Mouse (Mus musculus): Measurements from ENCODE around the gene Olfr640. TPM values are rescaled to one million over a fixed set of nuclear protein-coding genes. Genes with fewer than 3 reads are reported as not detected.

The Olfr640 gene
- polyA plus RNA-seq, 1 experiment from 2014 or later = not detected

- ATAC-seq = no peak
- H3K4me2 ChIP-seq (ENCODE audit: low read depth, low read length) = no peak within 1 kb of the TSS
- H3K9ac ChIP-seq (ENCODE audit: low read depth, low read length) = no peak within 1 kb of the TSS
- H3K27ac ChIP-seq (ENCODE audit: low read length) = no peak within 1 kb of the TSS
- no peaks in the 10 kb centered on the region for H3K27me3 ChIP-seq (replicated peaks; ENCODE audit: control insufficient read depth, insufficient read depth, low read length)
- no peaks in the 10 kb centered on the region for H3K9me3 ChIP-seq (ENCODE audit: control insufficient read depth, low read length)
- H3K4me3 ChIP-seq (ENCODE audit: low read length) = no peak within 1 kb of the TSS
- no peaks in the 10 kb centered on the region for H3K36me3 ChIP-seq (ENCODE audit: control insufficient read depth, insufficient read depth, low read length)
- H3K4me1 ChIP-seq (ENCODE audit: control insufficient read depth, insufficient read depth, low read length) = no peaks in the 10 kb centered on the region
These were observed 8.2 kb downstream of the Olfr640 start, which contains the start of gene Olfr639 for GRCm38 (mm10) chr7:104017203-104017602. TSS of gene Olfr639 (minus strand) at chr7:104017303.

- Histone ChIP-seq H3K27me3 (replicated peaks; ENCODE audit: control insufficient read depth, insufficient read depth, low read length) (no peaks in the 10 kb centered on the region), H3K9me3 (ENCODE audit: control insufficient read depth, low read length) (no peaks in the 10 kb centered on the region), H3K4me3 (ENCODE audit: low read length) (no peak overlapping the region), H3K36me3 (ENCODE audit: control insufficient read depth, insufficient read depth, low read length) (no peaks in the 10 kb centered on the region), H3K4me2 (ENCODE audit: low read depth, low read length) (no peak overlapping the region), H3K4me1 (ENCODE audit: control insufficient read depth, insufficient read depth, low read length) (no peaks in the 10 kb centered on the region), H3K9ac (ENCODE audit: low read depth, low read length) (no peak overlapping the region), H3K27ac (ENCODE audit: low read length) (no peak overlapping the region)
- ATAC-seq = no peak
These were observed 26.2 kb downstream of the Olfr640 start for GRCm38 (mm10) chr7:103999124-103999523.

- Histone ChIP-seq H3K9me3 (ENCODE audit: control insufficient read depth, low read length) (no peaks in the 10 kb centered on the region), H3K4me3 (ENCODE audit: low read length) (no peak within 1 kb of the TSS), H3K27me3 (replicated peaks; ENCODE audit: control insufficient read depth, insufficient read depth, low read length) (no peaks in the 10 kb centered on the region), H3K4me2 (ENCODE audit: low read depth, low read length) (no peak within 1 kb of the TSS), H3K4me1 (ENCODE audit: control insufficient read depth, insufficient read depth, low read length) (no peaks in the 10 kb centered on the region), H3K9ac (ENCODE audit: low read depth, low read length) (no peak within 1 kb of the TSS), H3K36me3 (ENCODE audit: control insufficient read depth, insufficient read depth, low read length) (no peaks in the 10 kb centered on the region), H3K27ac (ENCODE audit: low read length) (no peak within 1 kb of the TSS)
- ATAC-seq = no peak
These were observed 26.9 kb downstream of the Olfr640 start, which contains the start of gene Olfr638 for GRCm38 (mm10) chr7:103998446-103998845. TSS of gene Olfr638 (plus strand) at chr7:103998746.

- 52% methylated on average over 1 of the region's 1 CpGs for WGBS
- Histone ChIP-seq H3K36me3 (ENCODE audit: control insufficient read depth, insufficient read depth, low read length) (no peaks in the 10 kb centered on the region), H3K4me2 (ENCODE audit: low read depth, low read length) (no peak overlapping the region), H3K27ac (ENCODE audit: low read length) (no peak overlapping the region), H3K9me3 (ENCODE audit: control insufficient read depth, low read length) (no peaks in the 10 kb centered on the region), H3K4me3 (ENCODE audit: low read length) (no peak overlapping the region), H3K9ac (ENCODE audit: low read depth, low read length) (no peak overlapping the region), H3K27me3 (replicated peaks; ENCODE audit: control insufficient read depth, insufficient read depth, low read length) (no peaks in the 10 kb centered on the region), H3K4me1 (ENCODE audit: control insufficient read depth, insufficient read depth, low read length) (no peaks in the 10 kb centered on the region)
- no peak for ATAC-seq
These were observed 53.6 kb downstream of the Olfr640 start for GRCm38 (mm10) chr7:103971782-103972181.

- Histone ChIP-seq H3K27me3 (replicated peaks; ENCODE audit: control insufficient read depth, insufficient read depth, low read length) (no peaks in the 10 kb centered on the region), H3K27ac (ENCODE audit: low read length) (no peak within 1 kb of the TSS), H3K36me3 (ENCODE audit: control insufficient read depth, insufficient read depth, low read length) (no peaks in the 10 kb centered on the region), H3K9ac (ENCODE audit: low read depth, low read length) (no peak within 1 kb of the TSS), H3K4me1 (ENCODE audit: control insufficient read depth, insufficient read depth, low read length) (no peaks in the 10 kb centered on the region), H3K4me3 (ENCODE audit: low read length) (no peak within 1 kb of the TSS), H3K4me2 (ENCODE audit: low read depth, low read length) (no peak within 1 kb of the TSS), H3K9me3 (ENCODE audit: control insufficient read depth, low read length) (no peaks in the 10 kb centered on the region)
- 69% methylated on average over 1 of the region's 1 CpGs for WGBS
- no peak for ATAC-seq
These were observed 54.5 kb downstream of the Olfr640 start, which contains the start of gene Olfr635 for GRCm38 (mm10) chr7:103970852-103971251. TSS of gene Olfr635 (plus strand) at chr7:103971152.

Other genes starting within 250 kb of the Olfr640 start
- gene Olfr68, start 245.9 kb downstream of the Olfr640 start, polyA plus RNA-seq (2015; fragmentation: Nextera tagmentation; extraction: Ambion mirVana) = not detected in 2 replicates
- not detected in 2 replicates for gene Olfr67, start 233.8 kb downstream of the Olfr640 start, polyA plus RNA-seq (2015; fragmentation: Nextera tagmentation; extraction: Ambion mirVana)
- gene Hbb-bt, start 211.6 kb downstream of the Olfr640 start, polyA plus RNA-seq (2015; fragmentation: Nextera tagmentation; extraction: Ambion mirVana) = 1,955 and 2,476 TPM in 2 replicates
- 6,207 and 7,496 TPM in 2 replicates for gene Hbb-bs, start 197.5 kb downstream of the Olfr640 start, polyA plus RNA-seq (2015; fragmentation: Nextera tagmentation; extraction: Ambion mirVana)
- not detected in 2 replicates for gene Hbb-bh2, start 185.1 kb downstream of the Olfr640 start, polyA plus RNA-seq (2015; fragmentation: Nextera tagmentation; extraction: Ambion mirVana)
- 0.64 and 1.2 TPM in 2 replicates for gene Hbb-bh1, start 182.4 kb downstream of the Olfr640 start, polyA plus RNA-seq (2015; fragmentation: Nextera tagmentation; extraction: Ambion mirVana)
- gene Hbb-y, start 172.4 kb downstream of the Olfr640 start, polyA plus RNA-seq (2015; fragmentation: Nextera tagmentation; extraction: Ambion mirVana) = 30.0 and 42.2 TPM in 2 replicates
- gene Olfr66, start 139.3 kb downstream of the Olfr640 start, polyA plus RNA-seq (2015; fragmentation: Nextera tagmentation; extraction: Ambion mirVana) = not detected in 2 replicates
- gene Olfr64, start 131.1 kb downstream of the Olfr640 start, polyA plus RNA-seq (2015; fragmentation: Nextera tagmentation; extraction: Ambion mirVana) = not detected in 2 replicates
- gene Olfr65, start 122.1 kb downstream of the Olfr640 start, polyA plus RNA-seq (2015; fragmentation: Nextera tagmentation; extraction: Ambion mirVana) = not detected in 2 replicates
- not detected in 2 replicates for gene Olfr631, start 96.7 kb downstream of the Olfr640 start, polyA plus RNA-seq (2015; fragmentation: Nextera tagmentation; extraction: Ambion mirVana)
- gene Olfr632, start 91.2 kb downstream of the Olfr640 start, polyA plus RNA-seq (2015; fragmentation: Nextera tagmentation; extraction: Ambion mirVana) = not detected in 2 replicates
- gene Olfr633, start 81.1 kb downstream of the Olfr640 start, polyA plus RNA-seq (2015; fragmentation: Nextera tagmentation; extraction: Ambion mirVana) = not detected in 2 replicates
- not detected in 2 replicates for gene Olfr635, start 54.4 kb downstream of the Olfr640 start, polyA plus RNA-seq (2015; fragmentation: Nextera tagmentation; extraction: Ambion mirVana)
- not detected in 2 replicates for gene Olfr638, start 26.8 kb downstream of the Olfr640 start, polyA plus RNA-seq (2015; fragmentation: Nextera tagmentation; extraction: Ambion mirVana)
- not detected in 2 replicates for gene Olfr639, start 8.3 kb downstream of the Olfr640 start, polyA plus RNA-seq (2015; fragmentation: Nextera tagmentation; extraction: Ambion mirVana)
- gene Olfr641, start 9.9 kb upstream of the Olfr640 start, polyA plus RNA-seq (2015; fragmentation: Nextera tagmentation; extraction: Ambion mirVana) = not detected in 2 replicates
- gene Olfr642, start 27.1 kb upstream of the Olfr640 start, polyA plus RNA-seq (2015; fragmentation: Nextera tagmentation; extraction: Ambion mirVana) = not detected in 2 replicates
- not detected in 2 replicates for gene 4930516K23Rik, start 35.9 kb upstream of the Olfr640 start, polyA plus RNA-seq (2015; fragmentation: Nextera tagmentation; extraction: Ambion mirVana)
- not detected in 2 replicates for gene Olfr644, start 46.3 kb upstream of the Olfr640 start, polyA plus RNA-seq (2015; fragmentation: Nextera tagmentation; extraction: Ambion mirVana)
- not detected in 2 replicates for gene Olfr645, start 59.9 kb upstream of the Olfr640 start, polyA plus RNA-seq (2015; fragmentation: Nextera tagmentation; extraction: Ambion mirVana)
- not detected in 2 replicates for gene Olfr646, start 79.3 kb upstream of the Olfr640 start, polyA plus RNA-seq (2015; fragmentation: Nextera tagmentation; extraction: Ambion mirVana)
- not detected in 2 replicates for gene Ubqln5, start 104.3 kb upstream of the Olfr640 start, polyA plus RNA-seq (2015; fragmentation: Nextera tagmentation; extraction: Ambion mirVana)
- not detected in 2 replicates for gene Olfr643, start 111.8 kb upstream of the Olfr640 start, polyA plus RNA-seq (2015; fragmentation: Nextera tagmentation; extraction: Ambion mirVana)
- not detected in 2 replicates for gene Ubqln3, start 117.7 kb upstream of the Olfr640 start, polyA plus RNA-seq (2015; fragmentation: Nextera tagmentation; extraction: Ambion mirVana)
- not detected in 2 replicates for gene Ubqlnl, start 125.0 kb upstream of the Olfr640 start, polyA plus RNA-seq (2015; fragmentation: Nextera tagmentation; extraction: Ambion mirVana)
- not detected in 2 replicates for gene Olfm5, start 139.3 kb upstream of the Olfr640 start, polyA plus RNA-seq (2015; fragmentation: Nextera tagmentation; extraction: Ambion mirVana)
- 0.11 and 0.20 TPM in 2 replicates for gene Olfr648, start 157.8 kb upstream of the Olfr640 start, polyA plus RNA-seq (2015; fragmentation: Nextera tagmentation; extraction: Ambion mirVana)
- gene Olfr649, start 170.4 kb upstream of the Olfr640 start, polyA plus RNA-seq (2015; fragmentation: Nextera tagmentation; extraction: Ambion mirVana) = not detected in 2 replicates
- 0.78 and 1.2 TPM in 2 replicates for gene Trim6, start 193.2 kb upstream of the Olfr640 start, polyA plus RNA-seq (2015; fragmentation: Nextera tagmentation; extraction: Ambion mirVana)
- 2.0 and 2.6 TPM in 2 replicates for gene Trim34a, start 218.9 kb upstream of the Olfr640 start, polyA plus RNA-seq (2015; fragmentation: Nextera tagmentation; extraction: Ambion mirVana)